Mouse (Mus musculus): Measurements from ENCODE around the gene Usp44. TPM values are rescaled to one million over a fixed set of nuclear protein-coding genes. Genes with fewer than 3 reads are reported as not detected.

Usp44 gene
- polyA plus RNA-seq, 2 experiments from 2014 or later: not detected

GRCm38 (mm10) chr10:93855126-93855525, 23.8 kb downstream of the Usp44 start:
- ATAC-seq: no peak

GRCm38 (mm10) chr10:93856095-93856494, 24.7 kb downstream of the Usp44 start:
- ATAC-seq: no peak

DNA sequence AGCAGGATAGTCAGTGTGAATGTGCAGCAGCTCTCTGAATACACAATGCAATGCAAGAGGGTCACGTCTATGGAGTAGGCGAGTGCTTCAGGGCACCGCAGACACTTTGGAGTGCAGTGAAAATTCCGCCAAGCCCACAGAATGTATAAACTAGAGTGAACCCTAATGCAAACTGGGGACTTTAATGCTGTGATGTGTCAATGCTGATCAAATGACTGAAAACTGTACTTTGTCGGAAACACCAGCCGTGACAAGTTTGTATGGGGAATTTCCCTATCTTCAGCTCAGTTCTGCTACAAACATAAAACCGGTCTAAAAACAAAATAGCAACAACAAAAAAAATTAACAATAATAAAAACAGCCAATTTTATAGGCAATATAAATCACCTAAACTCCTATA, 37.0 kb downstream of the Usp44 start:
- peak; percentile 88 for ATAC-seq

DNA sequence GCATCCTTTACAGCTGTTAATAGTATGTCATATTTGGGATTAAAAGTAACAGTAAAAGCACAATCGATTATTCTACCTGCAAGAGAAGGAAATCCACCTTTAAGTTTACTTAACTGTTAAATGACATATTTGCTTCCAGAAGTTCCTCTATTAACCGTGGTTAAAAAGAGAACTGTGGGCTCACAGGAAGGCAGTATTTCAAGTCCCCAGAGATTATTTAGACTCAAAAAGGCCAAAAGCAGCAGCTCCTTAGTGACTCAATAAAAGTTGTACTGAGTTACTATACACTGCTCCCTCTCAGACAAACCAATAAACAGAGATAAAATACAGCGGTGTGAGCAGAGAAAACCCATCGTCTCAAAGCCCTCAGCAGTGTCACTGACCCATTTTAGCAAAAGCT, 37.5 kb downstream of the Usp44 start:
- peak; percentile 6 for ATAC-seq

GRCm38 (mm10) chr10:93876772-93877171, 45.4 kb downstream of the Usp44 start:
- peak; percentile 51 for ATAC-seq

DNA sequence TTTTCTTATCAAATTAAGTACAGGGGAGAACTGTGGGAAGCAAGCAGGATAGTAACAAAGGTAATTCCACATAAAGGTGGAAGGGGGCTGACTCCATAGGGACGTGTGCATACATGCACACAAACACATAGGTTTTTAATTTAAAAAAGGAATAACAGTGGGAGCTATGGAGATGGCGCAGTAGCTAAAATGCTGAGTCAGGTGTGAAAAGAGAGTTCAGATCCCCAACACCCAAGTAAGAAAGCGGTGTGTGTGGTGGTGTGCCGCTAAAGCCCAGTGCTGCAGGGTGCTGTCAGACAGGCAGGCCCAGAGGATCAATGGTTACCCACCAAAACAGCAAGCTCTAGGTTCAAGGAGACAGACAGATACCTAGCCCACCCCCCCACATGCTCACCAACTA, 47.4 kb downstream of the Usp44 start:
- ATAC-seq: no peak

- ATAC-seq: peak; percentile 57
Measured at GRCm38 (mm10) chr10:93881918-93882317, 50.6 kb downstream of the Usp44 start.

DNA sequence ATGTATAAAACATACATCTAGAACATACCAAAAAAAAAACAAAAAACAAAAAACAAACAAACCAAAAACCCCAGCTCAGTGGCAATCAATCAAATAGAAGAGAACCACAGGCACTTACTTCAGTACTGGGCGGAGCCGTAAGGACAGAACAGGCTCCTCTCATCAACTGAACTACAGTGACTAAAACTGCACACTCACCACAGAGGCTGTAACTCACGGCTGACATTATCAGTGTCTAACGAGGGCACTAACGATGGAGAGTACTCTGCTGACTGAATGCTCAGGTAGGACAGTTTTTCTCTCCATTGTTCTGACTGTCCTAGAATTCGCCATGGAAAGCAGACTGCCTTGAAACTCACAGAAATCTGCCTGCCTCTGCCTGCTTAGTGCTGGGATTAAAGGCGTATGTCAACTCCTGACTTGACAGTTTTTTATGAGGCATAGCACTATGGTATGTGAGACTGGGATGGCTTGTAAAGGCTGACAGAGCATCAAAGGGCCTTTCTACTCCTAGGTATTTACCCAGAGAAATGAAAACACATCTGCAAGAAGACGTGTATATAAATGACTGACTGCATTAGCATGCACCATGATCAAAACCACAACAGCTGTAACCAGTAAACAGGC, 51.5 kb downstream of the Usp44 start:
- peak; percentile 24 for ATAC-seq

- ATAC-seq: no peak
Measured at GRCm38 (mm10) chr10:93885839-93886477, 54.6 kb downstream of the Usp44 start.

GRCm38 (mm10) chr10:93888590-93888934, 57.2 kb downstream of the Usp44 start:
- ATAC-seq: no peak

DNA sequence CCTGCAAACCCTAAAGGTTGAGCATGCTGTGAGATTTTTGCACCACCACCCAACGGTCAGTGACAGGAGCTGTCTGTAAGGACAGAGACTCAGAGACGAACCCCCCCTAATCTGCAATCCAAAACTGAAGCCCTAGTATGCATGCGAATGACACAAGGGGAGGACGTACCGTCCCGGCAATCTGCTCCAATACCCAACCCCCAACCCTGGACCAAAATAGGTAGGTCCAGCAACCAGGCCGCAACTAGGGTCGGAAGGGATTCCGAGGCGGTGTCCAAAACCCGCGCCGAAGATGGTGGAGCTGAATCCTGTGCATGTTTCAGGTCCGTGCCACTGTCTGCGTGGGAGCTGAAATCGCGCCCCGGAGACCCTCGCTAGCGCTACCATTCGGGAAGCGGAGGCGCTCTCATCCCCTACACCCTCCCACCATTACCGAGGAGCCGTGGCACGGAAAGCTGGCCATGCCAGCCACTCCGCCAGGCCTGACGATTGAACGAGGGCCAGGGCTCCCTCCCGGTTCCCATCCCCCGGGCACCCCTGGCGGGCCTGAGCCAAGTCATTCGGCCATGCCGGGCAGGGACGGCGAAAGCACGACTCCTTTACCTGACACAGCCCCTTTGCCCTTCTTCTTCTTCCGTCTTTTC, 57.7 kb downstream of the Usp44 start:
- peak; percentile 36 for ATAC-seq

DNA sequence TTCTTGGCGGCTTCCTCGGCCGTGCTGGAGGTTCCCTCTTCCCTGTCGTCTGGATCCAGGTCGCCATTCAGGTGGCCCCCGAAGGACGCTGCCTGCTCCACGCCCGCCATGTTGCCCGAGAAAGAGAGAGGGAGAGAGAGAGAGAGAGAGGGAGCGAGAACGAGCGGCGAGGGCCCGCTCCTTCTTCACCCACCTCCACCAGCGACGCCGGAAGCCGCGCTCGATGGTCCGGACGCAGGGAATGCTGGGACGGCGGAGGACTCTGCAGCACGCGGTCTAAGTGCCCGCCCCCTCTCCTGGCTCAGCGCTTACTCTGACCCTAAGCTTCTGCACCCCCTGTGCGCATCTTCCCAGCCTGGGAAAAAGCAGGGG, 58.2 kb downstream of the Usp44 start:
- ATAC-seq: peak; percentile 91

DNA sequence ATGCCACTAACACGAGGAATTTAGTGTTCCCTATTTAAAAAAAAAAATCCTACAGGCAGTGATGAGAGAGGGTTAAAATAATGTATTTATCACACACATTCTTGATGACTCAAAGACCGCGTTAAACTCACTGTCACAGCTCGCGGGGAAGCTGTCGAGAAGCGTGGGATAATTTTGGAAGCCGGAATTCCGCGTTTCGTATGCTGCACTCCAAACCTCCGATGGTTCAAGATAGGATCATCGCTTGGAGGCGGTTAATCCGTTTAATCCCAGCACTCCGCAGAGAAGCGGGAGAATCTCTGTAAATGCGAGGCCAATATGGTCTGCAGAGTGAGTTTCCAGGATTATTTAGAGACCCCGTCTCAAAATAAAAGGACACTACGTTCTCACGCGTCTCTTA, 58.6 kb downstream of the Usp44 start:
- ATAC-seq: peak; percentile 47

DNA sequence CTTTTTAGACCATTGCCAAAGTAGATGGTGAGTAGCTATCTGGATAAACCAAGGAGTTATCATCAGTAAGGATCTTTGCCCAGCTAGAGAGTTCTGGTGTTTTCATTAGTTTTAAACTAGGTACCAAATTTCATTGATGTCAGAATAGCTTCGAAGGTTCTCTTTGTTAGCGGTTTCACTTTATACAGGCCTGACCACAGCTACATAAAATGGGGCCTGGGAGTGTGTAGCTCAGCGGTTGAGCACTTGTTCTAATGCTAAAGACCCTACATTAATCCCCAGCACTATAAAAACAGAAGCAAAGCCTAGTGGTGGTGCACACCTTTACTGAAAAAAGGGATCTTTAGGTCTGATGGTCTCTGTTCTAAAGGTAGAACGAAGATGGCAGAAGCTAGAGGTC, 59.2 kb downstream of the Usp44 start:
- no peak for ATAC-seq

DNA sequence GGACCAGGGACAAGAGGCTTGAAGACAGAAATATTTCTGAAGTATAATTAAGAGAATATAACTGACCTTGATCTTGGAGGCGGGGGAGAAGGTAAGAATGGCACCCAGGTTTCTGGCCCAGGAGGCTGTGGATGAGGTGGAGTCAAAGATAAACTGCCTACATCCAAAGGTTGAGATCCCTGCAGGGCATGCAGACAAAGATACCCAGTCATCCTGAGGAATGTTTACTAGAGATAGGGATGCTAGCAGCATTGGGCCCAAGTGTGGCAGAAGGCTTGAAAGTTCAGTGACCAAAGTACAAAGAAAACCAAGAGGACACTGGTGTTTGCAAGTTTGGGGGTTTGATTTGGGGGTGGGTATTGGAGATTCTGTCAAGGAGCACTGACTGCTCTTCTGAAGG, 59.7 kb downstream of the Usp44 start:
- no peak for ATAC-seq

GRCm38 (mm10) chr10:93892551-93892950, 61.2 kb downstream of the Usp44 start:
- no peak for ATAC-seq

- ATAC-seq: no peak
Measured at GRCm38 (mm10) chr10:93897043-93897646, 65.8 kb downstream of the Usp44 start, which contains the start of gene Metap2. Gene Metap2, minus strand, starts transcription at chr10:93897093.

DNA sequence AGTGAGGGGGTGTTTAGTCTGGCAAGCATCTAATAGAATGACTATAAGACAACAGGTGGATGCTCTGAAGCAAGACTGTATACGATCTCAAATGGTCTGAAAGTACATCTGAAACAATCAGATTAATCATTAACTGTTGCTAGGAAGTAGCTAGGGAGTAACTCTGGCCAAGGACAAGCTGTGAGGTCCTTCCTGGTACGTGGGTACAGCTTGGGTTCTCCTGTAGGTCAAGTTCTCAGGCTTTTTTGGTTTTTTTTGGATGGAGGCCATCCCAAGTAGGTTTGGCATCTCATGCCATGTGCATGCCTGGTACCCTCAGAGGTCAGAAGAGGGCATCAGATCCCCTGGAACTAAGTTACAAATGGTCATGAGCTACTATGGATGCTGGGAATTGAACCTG, 67.9 kb downstream of the Usp44 start:
- no peak for ATAC-seq

DNA sequence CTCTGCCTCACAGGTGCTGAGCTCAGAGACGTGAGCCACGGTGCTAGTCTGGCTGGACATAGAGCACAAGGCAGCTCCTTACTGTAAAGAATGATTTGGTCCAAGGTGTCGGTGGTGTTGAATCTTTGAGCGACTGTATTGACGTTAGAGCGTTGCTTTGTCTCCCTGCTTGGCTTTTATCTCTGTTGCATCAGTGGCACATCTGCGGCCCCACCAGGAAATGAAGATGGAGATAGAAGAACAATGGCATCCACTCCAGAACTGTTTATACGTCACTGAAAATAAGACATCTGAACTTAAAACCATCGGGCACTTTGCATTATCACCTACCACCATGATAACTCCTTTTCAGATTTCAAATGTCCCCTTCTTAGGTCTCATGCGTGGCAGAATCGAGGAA, 68.6 kb downstream of the Usp44 start:
- no peak for ATAC-seq

- no peak for ATAC-seq
Measured at GRCm38 (mm10) chr10:93907376-93907775, 76.0 kb downstream of the Usp44 start.

All from CD4-positive, CD25-positive, alpha-beta regulatory T cell, adult 4 months (primary cell).